Mouse (Mus musculus): ENCODE results near the gene Baz1b. TPM values are rescaled to one million over a fixed set of nuclear protein-coding genes. Genes with fewer than 3 reads are reported as not detected.
A peak's percentile ranks its signal among the peaks of the same experiment; 100 is the strongest.

Baz1b gene
- polyA plus RNA-seq, 1 experiment from 2014 or later, result 37.2 TPM

- Histone ChIP-seq H3K4me2 (no peak overlapping the region), H3K27me3 (replicated peaks) (no peaks in the 10 kb centered on the region), H3K36me3 (peaks cover 72% of the 10 kb centered on the region), H3K9ac (no peak overlapping the region), H3K4me3 (no peak overlapping the region), H3K27ac (ENCODE audit: poor library complexity, severe bottlenecking) (no peak overlapping the region), H3K4me1 (replicated peaks) (peaks cover 12% of the 10 kb centered on the region), H3K9me3 (replicated peaks) (no peaks in the 10 kb centered on the region)
- 85% methylated on average over 7 of the region's 7 CpGs for WGBS
- no peak for ATAC-seq (ENCODE audit: insufficient number of reproducible peaks, low FRiP score)
Observed at GRCm38 (mm10) chr5:135179616-135180015, 7.4 kb upstream of the Baz1b start.

GRCm38 (mm10) chr5:135180796-135181195 is 6.3 kb upstream of the Baz1b start:
- H3K4me1 ChIP-seq (replicated peaks), result peaks cover 12% of the 10 kb centered on the region
- H3K27me3 ChIP-seq (replicated peaks), result no peaks in the 10 kb centered on the region
- ATAC-seq (ENCODE audit: insufficient number of reproducible peaks, low FRiP score), result no peak
- H3K9ac ChIP-seq, result no peak overlapping the region
- H3K36me3 ChIP-seq, result peaks cover 67% of the 10 kb centered on the region
- no peak overlapping the region for H3K27ac ChIP-seq (ENCODE audit: poor library complexity, severe bottlenecking)
- no peaks in the 10 kb centered on the region for H3K9me3 ChIP-seq (replicated peaks)
- no peak overlapping the region for H3K4me3 ChIP-seq
- H3K4me2 ChIP-seq, result no peak overlapping the region
- 94% methylated on average over 14 of the region's 14 CpGs for WGBS

GRCm38 (mm10) chr5:135181776-135182175 is 5.3 kb upstream of the Baz1b start:
- peaks cover 62% of the 10 kb centered on the region for H3K36me3 ChIP-seq
- peaks cover 12% of the 10 kb centered on the region for H3K4me1 ChIP-seq (replicated peaks)
- H3K27ac ChIP-seq (ENCODE audit: poor library complexity, severe bottlenecking), result no peak overlapping the region
- no peaks in the 10 kb centered on the region for H3K9me3 ChIP-seq (replicated peaks)
- ATAC-seq (ENCODE audit: insufficient number of reproducible peaks, low FRiP score), result no peak
- no peak overlapping the region for H3K4me2 ChIP-seq
- 82% methylated on average over 6 of the region's 6 CpGs for whole genome bisulfite sequencing
- H3K27me3 ChIP-seq (replicated peaks), result no peaks in the 10 kb centered on the region
- no peak overlapping the region for H3K4me3 ChIP-seq
- no peak overlapping the region for H3K9ac ChIP-seq

- Histone ChIP-seq H3K27ac (ENCODE audit: poor library complexity, severe bottlenecking) (peak overlapping the region; percentile 31; the same call in 1 of the 2 replicates), H3K36me3 (peaks cover 47% of the 10 kb centered on the region), H3K9me3 (replicated peaks) (no peaks in the 10 kb centered on the region), H3K27me3 (replicated peaks) (no peaks in the 10 kb centered on the region), H3K9ac (no peak overlapping the region), H3K4me1 (replicated peaks) (peaks cover 4% of the 10 kb centered on the region; the same call in 1 of the 2 replicates), H3K4me3 (no peak overlapping the region), H3K4me2 (no peak overlapping the region)
- 55% methylated on average over 8 of the region's 8 CpGs for WGBS
- no peak for ATAC-seq (ENCODE audit: insufficient number of reproducible peaks, low FRiP score)
Observed at GRCm38 (mm10) chr5:135183131-135183861, 3.8 kb upstream of the Baz1b start.

GRCm38 (mm10) chr5:135185016-135185415 is 2.0 kb upstream of the Baz1b start:
- Histone ChIP-seq H3K4me2 (no peak overlapping the region), H3K27ac (ENCODE audit: poor library complexity, severe bottlenecking) (no peak overlapping the region), H3K9ac (no peak overlapping the region), H3K9me3 (replicated peaks) (no peaks in the 10 kb centered on the region), H3K36me3 (peaks cover 37% of the 10 kb centered on the region), H3K4me1 (replicated peaks) (peaks cover 19% of the 10 kb centered on the region), H3K27me3 (replicated peaks) (no peaks in the 10 kb centered on the region), H3K4me3 (no peak overlapping the region)
- WGBS, result 100% methylated on average over 3 of the region's 3 CpGs
- no peak for ATAC-seq (ENCODE audit: insufficient number of reproducible peaks, low FRiP score)

GRCm38 (mm10) chr5:135185596-135185995 is 1.5 kb upstream of the Baz1b start:
- no peak overlapping the region for H3K4me3 ChIP-seq
- H3K4me1 ChIP-seq (replicated peaks), result peaks cover 20% of the 10 kb centered on the region
- no peaks in the 10 kb centered on the region for H3K9me3 ChIP-seq (replicated peaks)
- H3K4me2 ChIP-seq, result no peak overlapping the region
- no peak for ATAC-seq (ENCODE audit: insufficient number of reproducible peaks, low FRiP score)
- H3K36me3 ChIP-seq, result peaks cover 35% of the 10 kb centered on the region
- H3K9ac ChIP-seq, result no peak overlapping the region
- no peak overlapping the region for H3K27ac ChIP-seq (ENCODE audit: poor library complexity, severe bottlenecking)
- WGBS, result 27% methylated on average over 3 of the region's 3 CpGs
- no peaks in the 10 kb centered on the region for H3K27me3 ChIP-seq (replicated peaks)

GRCm38 (mm10) chr5:135186231-135186620 is 838 bp upstream of the Baz1b start:
- ATAC-seq (ENCODE audit: insufficient number of reproducible peaks, low FRiP score), result no peak
- no peaks in the 10 kb centered on the region for H3K9me3 ChIP-seq (replicated peaks)
- H3K27me3 ChIP-seq (replicated peaks), result no peaks in the 10 kb centered on the region
- peaks cover 30% of the 10 kb centered on the region for H3K36me3 ChIP-seq
- H3K4me3 ChIP-seq, result peak overlapping the region; percentile 99
- 25% methylated on average over 10 of the region's 10 CpGs for WGBS
- peak overlapping the region; percentile 97 for H3K27ac ChIP-seq (ENCODE audit: poor library complexity, severe bottlenecking)
- peak overlapping the region; percentile 59 for H3K9ac ChIP-seq
- peak overlapping the region; percentile 70 for H3K4me2 ChIP-seq
- H3K4me1 ChIP-seq (replicated peaks), result peaks cover 20% of the 10 kb centered on the region

- Histone ChIP-seq H3K27me3 (replicated peaks) (no peaks in the 10 kb centered on the region), H3K27ac (ENCODE audit: poor library complexity, severe bottlenecking) (peak overlapping the region; percentile 97), H3K4me1 (replicated peaks) (peaks cover 25% of the 10 kb centered on the region), H3K9ac (peak overlapping the region; percentile 99), H3K4me3 (peak overlapping the region; percentile 99), H3K4me2 (peak overlapping the region; percentile 70), H3K36me3 (peaks cover 18% of the 10 kb centered on the region), H3K9me3 (replicated peaks) (no peaks in the 10 kb centered on the region)
- ATAC-seq (ENCODE audit: insufficient number of reproducible peaks, low FRiP score), result peak; percentile 75
- WGBS, result under 1% methylated on average over 93 of the region's 102 CpGs
Observed at GRCm38 (mm10) chr5:135187349-135188213, 517 bp downstream of the Baz1b start.

- H3K9ac ChIP-seq, result peak overlapping the region; percentile 99
- H3K4me1 ChIP-seq (replicated peaks), result peaks cover 29% of the 10 kb centered on the region
- H3K27ac ChIP-seq (ENCODE audit: poor library complexity, severe bottlenecking), result peak overlapping the region; percentile 97
- H3K9me3 ChIP-seq (replicated peaks), result no peaks in the 10 kb centered on the region
- ATAC-seq (ENCODE audit: insufficient number of reproducible peaks, low FRiP score), result no peak
- peak overlapping the region; percentile 70 for H3K4me2 ChIP-seq
- under 1% methylated on average over 8 of the region's 8 CpGs for WGBS
- H3K36me3 ChIP-seq, result peaks cover 18% of the 10 kb centered on the region
- peak overlapping the region; percentile 99 for H3K4me3 ChIP-seq
- H3K27me3 ChIP-seq (replicated peaks), result no peaks in the 10 kb centered on the region
Observed at GRCm38 (mm10) chr5:135188214-135188554, 1.1 kb downstream of the Baz1b start.

- Histone ChIP-seq H3K9ac (peak overlapping the region; percentile 99), H3K9me3 (replicated peaks) (no peaks in the 10 kb centered on the region), H3K27ac (ENCODE audit: poor library complexity, severe bottlenecking) (no peak overlapping the region), H3K27me3 (replicated peaks) (no peaks in the 10 kb centered on the region), H3K4me2 (peak overlapping the region; percentile 70), H3K4me3 (peak overlapping the region; percentile 99), H3K4me1 (replicated peaks) (peaks cover 29% of the 10 kb centered on the region), H3K36me3 (peaks cover 24% of the 10 kb centered on the region)
- no peak for ATAC-seq (ENCODE audit: insufficient number of reproducible peaks, low FRiP score)
- 64% methylated on average over 2 of the region's 2 CpGs for WGBS
Observed at GRCm38 (mm10) chr5:135189281-135190022, 2.4 kb downstream of the Baz1b start.

- H3K4me1 ChIP-seq (replicated peaks), result peaks cover 37% of the 10 kb centered on the region
- H3K36me3 ChIP-seq, result peaks cover 36% of the 10 kb centered on the region
- no peak overlapping the region for H3K27ac ChIP-seq (ENCODE audit: poor library complexity, severe bottlenecking)
- no peaks in the 10 kb centered on the region for H3K27me3 ChIP-seq (replicated peaks)
- ATAC-seq (ENCODE audit: insufficient number of reproducible peaks, low FRiP score), result no peak
- 37% methylated on average over 2 of the region's 2 CpGs for whole genome bisulfite sequencing
- no peaks in the 10 kb centered on the region for H3K9me3 ChIP-seq (replicated peaks)
- no peak overlapping the region for H3K4me2 ChIP-seq
- no peak overlapping the region for H3K4me3 ChIP-seq
- H3K9ac ChIP-seq, result no peak overlapping the region
Observed at GRCm38 (mm10) chr5:135191620-135192019, 4.6 kb downstream of the Baz1b start.

Data from heart, embryonic 12.5 days (tissue).